Mouse (Mus musculus) spleen, adult 10 weeks (tissue): ENCODE measurements around the gene Ormdl3. TPM values are rescaled to one million over a fixed set of nuclear protein-coding genes. Genes with fewer than 3 reads are reported as not detected.

Source experiments
- polyA plus RNA-seq: library from polyadenylated mRNA; stranded (reverse); fragments of 350-450 nt; fragmentation: Illumina TruSeq; extraction: RNeasy Lipid Tissue Mini Kit (QIAGEN cat#74804); gene quantifications from one replicate; pipeline ENCODE4 v1.2.3, GENCODE M21; 2015; ENCODE audit warnings: low replicate concordance; ENCODE audit not compliant: insufficient read depth

Ormdl3 gene
- 16.2 TPM for polyA plus RNA-seq

GRCm38 (mm10) chr11:98586892-98587563 is at the start of gene Ormdl3:
Gene Ormdl3, minus strand, starts transcription at chr11:98587368.

GRCm38 (mm10) chr11:98625611-98626410 is 38.6 kb upstream of the Ormdl3 start, which contains the start of the genes Gm12355 and Gsdma3:
Gene Gm12355, minus strand, starts transcription at chr11:98625661.
Gene Gsdma3, plus strand, starts transcription at chr11:98626360.

GRCm38 (mm10) chr11:98597991-98598390 is 10.8 kb upstream of the Ormdl3 start, which contains the start of gene Lrrc3c:
Gene Lrrc3c, plus strand, starts transcription at chr11:98598291.

GRCm38 (mm10) chr11:98550975-98551828 is 36.0 kb downstream of the Ormdl3 start, which contains the start of gene Zpbp2:
Gene Zpbp2, plus strand, starts transcription at chr11:98551097.

GRCm38 (mm10) chr11:98545711-98546231 is 41.4 kb downstream of the Ormdl3 start, which contains the start of gene Ikzf3:
Gene Ikzf3, minus strand, starts transcription at chr11:98546031.

Other genes with a start within 250 kb of the Ormdl3 start
- gene Ppp1r1b, start 239.0 kb downstream of the Ormdl3 start, polyA plus RNA-seq = not detected
- 23.7 TPM for gene Stard3, start 229.0 kb downstream of the Ormdl3 start, polyA plus RNA-seq
- gene Tcap, start 203.6 kb downstream of the Ormdl3 start, polyA plus RNA-seq = not detected
- not detected for gene Pnmt, start 200.9 kb downstream of the Ormdl3 start, polyA plus RNA-seq
- gene Pgap3, start 186.9 kb downstream of the Ormdl3 start, polyA plus RNA-seq = 3.6 TPM
- 1.2 TPM for gene Erbb2, start 174.9 kb downstream of the Ormdl3 start, polyA plus RNA-seq
- gene Mien1, start 148.4 kb downstream of the Ormdl3 start, polyA plus RNA-seq = 99.5 TPM
- gene Grb7, start 141.0 kb downstream of the Ormdl3 start, polyA plus RNA-seq = 0.41 TPM
- gene Ikzf3, start 41.3 kb downstream of the Ormdl3 start, polyA plus RNA-seq = 218 TPM
- 6.1 TPM for gene Zpbp2, start 36.3 kb downstream of the Ormdl3 start, polyA plus RNA-seq
- gene Lrrc3c, start 10.9 kb upstream of the Ormdl3 start, polyA plus RNA-seq = not detected
- 0.23 TPM for gene Gm12355, start 38.3 kb upstream of the Ormdl3 start, polyA plus RNA-seq
- not detected for gene Gsdma3, start 39.0 kb upstream of the Ormdl3 start, polyA plus RNA-seq
- gene Gsdma2, start 59.4 kb upstream of the Ormdl3 start, polyA plus RNA-seq = not detected
- not detected for gene Gsdma, start 77.0 kb upstream of the Ormdl3 start, polyA plus RNA-seq
- 32.9 TPM for gene Psmd3, start 95.2 kb upstream of the Ormdl3 start, polyA plus RNA-seq
- gene Csf3, start 113.9 kb upstream of the Ormdl3 start, polyA plus RNA-seq = not detected
- 31.3 TPM for gene Med24, start 142.1 kb upstream of the Ormdl3 start, polyA plus RNA-seq
- 9.6 TPM for gene Thra, start 153.3 kb upstream of the Ormdl3 start, polyA plus RNA-seq
- gene Nr1d1, start 188.0 kb upstream of the Ormdl3 start, polyA plus RNA-seq = 1.0 TPM
- gene Msl1, start 208.1 kb upstream of the Ormdl3 start, polyA plus RNA-seq = 134 TPM
- 65.6 TPM for gene Casc3, start 217.5 kb upstream of the Ormdl3 start, polyA plus RNA-seq
- 0.58 TPM for gene Rapgefl1, start 249.4 kb upstream of the Ormdl3 start, polyA plus RNA-seq